Mouse (Mus musculus) megakaryocyte, embryonic 14.5 days (primary cell): ENCODE data around the gene Slc39a2. TPM values are rescaled to one million over a fixed set of nuclear protein-coding genes. Genes with fewer than 3 reads are reported as not detected.

Experiments used
- H3K27me3 ChIP-seq: replicated peaks from 2 replicates; pipeline ENCODE3; 2012; ENCODE audit warnings: inconsistent platforms
- H3K36me3 ChIP-seq: replicated peaks from 2 replicates; pipeline ENCODE3; 2012; ENCODE audit warnings: low read length, inconsistent platforms, mixed read lengths
- H3K4me1 ChIP-seq: 2 replicates; pipeline ENCODE4 v1.6.1; 2012; ENCODE audit warnings: inconsistent platforms
- H3K4me3 ChIP-seq: replicated peaks from 2 replicates; pipeline ENCODE3; 2012; ENCODE audit warnings: moderate library complexity, mild to moderate bottlenecking, inconsistent platforms
- H3K9me3 ChIP-seq: 2 replicates; pipeline ENCODE4 v1.6.1; 2012; ENCODE audit warnings: inconsistent platforms
- FLI1 ChIP-seq: IDR thresholded peaks from 2 replicates; pipeline ENCODE4 v1.6.1; 2012; ENCODE audit warnings: low read length, inconsistent platforms, mixed read lengths
- GATA1 ChIP-seq: IDR thresholded peaks from 3 replicates; pipeline ENCODE4 v1.6.1; 2012; ENCODE audit warnings: mixed read lengths, low read length, inconsistent platforms, borderline replicate concordance
- polyA plus RNA-seq: library from polyadenylated mRNA; stranded (reverse); fragments of >175 nt; gene quantifications from 2 replicates; pipeline ENCODE4 v1.2.3, GENCODE M21; 2012; ENCODE audit warnings: low replicate concordance; ENCODE audit not compliant: insufficient read depth

The Slc39a2 gene
- polyA plus RNA-seq, 1 experiment, result not detected

DNA sequence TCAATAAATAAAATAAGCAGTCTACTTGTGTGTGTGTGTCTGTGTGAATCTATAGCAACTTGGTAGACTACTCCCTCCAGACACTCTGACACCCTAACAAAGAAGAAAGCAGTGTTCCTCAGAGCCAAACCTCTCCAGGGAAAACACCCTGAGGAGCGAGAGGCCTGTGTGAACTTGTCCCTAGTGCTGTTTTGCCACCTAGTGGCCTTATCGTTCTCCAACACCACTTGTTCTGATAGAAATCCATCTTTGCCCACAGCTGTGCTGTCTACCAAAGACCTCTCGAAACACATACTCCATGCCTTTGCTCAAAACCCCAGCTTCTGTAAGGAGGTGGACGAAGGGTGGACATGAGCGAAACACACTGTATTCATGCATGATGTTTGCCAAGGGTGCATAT is 38.1 kb downstream of the Slc39a2 start:
- Histone ChIP-seq H3K9me3 (peaks cover 10% of the 10 kb centered on the region; the same call in 1 of the 2 replicates), H3K36me3 (no peaks in the 10 kb centered on the region), H3K4me1 (peaks cover 14% of the 10 kb centered on the region), H3K27me3 (peaks cover 12% of the 10 kb centered on the region), H3K4me3 (peak overlapping the region; percentile 10)
- no peak for TF ChIP-seq GATA1
- no peak for TF ChIP-seq FLI1

- Histone ChIP-seq H3K9me3 (peaks cover 17% of the 10 kb centered on the region), H3K36me3 (no peaks in the 10 kb centered on the region), H3K4me3 (no peak overlapping the region), H3K27me3 (peaks cover 11% of the 10 kb centered on the region), H3K4me1 (peaks cover 14% of the 10 kb centered on the region)
- TF ChIP-seq FLI1 (no peak), GATA1 (no peak)
These were observed 39.7 kb downstream of the Slc39a2 start for GRCm38 (mm10) chr14:51932092-51933020.

DNA sequence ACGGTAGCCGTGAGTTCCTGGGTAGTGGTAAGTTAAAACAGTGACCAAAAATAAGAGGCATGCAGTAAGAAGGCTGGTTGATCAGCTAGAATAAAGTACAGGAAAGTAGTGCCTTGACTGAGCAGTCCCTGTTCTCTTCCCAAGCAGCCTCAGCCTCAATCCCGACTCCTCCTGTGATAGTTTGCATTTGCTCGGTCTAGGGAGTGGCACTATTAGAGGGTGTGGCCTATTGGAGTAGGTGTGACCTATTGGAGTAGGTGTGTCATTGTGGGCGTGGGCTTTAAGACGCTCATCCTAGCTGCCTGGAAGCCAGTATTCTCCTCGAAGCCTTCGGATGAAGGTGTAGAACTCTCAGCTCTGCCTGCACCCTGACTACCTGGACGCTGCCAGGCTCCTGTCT is 46.3 kb downstream of the Slc39a2 start:
- Histone ChIP-seq H3K4me3 (no peak overlapping the region), H3K9me3 (peaks cover 30% of the 10 kb centered on the region), H3K4me1 (peaks cover 10% of the 10 kb centered on the region), H3K36me3 (no peaks in the 10 kb centered on the region), H3K27me3 (peaks cover 1% of the 10 kb centered on the region)
- TF ChIP-seq FLI1 (no peak), GATA1 (no peak)

DNA sequence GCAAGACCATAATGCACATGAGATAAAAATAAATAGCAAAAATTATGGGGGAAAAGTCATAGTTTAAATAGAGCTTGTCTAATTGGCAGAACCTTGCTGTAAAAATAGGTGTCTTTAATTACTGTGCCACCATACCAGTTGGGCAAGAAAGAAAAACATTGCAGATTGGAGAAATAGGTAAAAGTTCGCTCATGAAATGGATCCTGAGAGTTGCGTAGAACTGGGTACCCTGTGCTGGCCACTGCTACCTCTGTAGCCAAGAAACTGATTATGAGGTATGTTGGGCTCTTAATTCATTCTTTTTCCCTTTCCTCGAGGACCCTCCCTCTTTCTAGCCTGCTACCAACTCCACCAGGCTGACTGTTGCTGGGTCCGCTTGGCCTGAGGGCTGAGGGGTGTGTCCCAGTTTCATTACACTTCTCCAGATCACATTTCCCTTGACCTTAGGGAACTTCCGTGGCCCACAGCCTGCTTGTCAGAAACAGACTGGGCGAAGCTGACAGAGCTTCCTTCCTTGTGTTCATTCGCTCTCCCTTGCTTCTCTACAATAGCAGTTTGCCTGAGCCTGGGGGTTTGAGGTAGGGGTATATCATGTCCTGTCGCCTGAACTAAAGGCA is 48.4 kb downstream of the Slc39a2 start:
- peaks cover 10% of the 10 kb centered on the region for H3K4me1 ChIP-seq
- H3K27me3 ChIP-seq, result peaks cover 1% of the 10 kb centered on the region
- no peak overlapping the region for H3K4me3 ChIP-seq
- H3K36me3 ChIP-seq, result no peaks in the 10 kb centered on the region
- TF ChIP-seq GATA1 (no peak), FLI1 (no peak)
- peaks cover 21% of the 10 kb centered on the region for H3K9me3 ChIP-seq

DNA sequence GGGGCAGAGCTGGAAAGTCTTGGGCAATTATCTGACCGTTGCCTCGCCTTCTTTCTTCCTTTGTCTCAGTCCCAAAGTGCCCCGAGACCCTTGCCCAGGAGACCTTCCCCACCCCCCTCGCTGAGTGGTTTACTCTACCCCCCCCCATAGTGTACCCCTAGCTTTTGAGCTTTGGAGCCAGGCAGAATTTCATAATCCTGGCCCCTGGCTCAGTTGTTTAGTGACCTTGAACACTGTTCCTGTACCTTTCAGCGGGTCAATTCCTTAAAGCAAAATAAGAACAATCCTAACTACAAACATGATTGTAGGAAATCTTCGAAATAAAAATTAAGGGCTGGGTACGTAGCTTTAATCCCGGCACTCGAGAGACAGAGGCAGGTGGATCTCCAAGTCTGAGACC is 48.9 kb downstream of the Slc39a2 start:
- H3K9me3 ChIP-seq, result peaks cover 17% of the 10 kb centered on the region

DNA sequence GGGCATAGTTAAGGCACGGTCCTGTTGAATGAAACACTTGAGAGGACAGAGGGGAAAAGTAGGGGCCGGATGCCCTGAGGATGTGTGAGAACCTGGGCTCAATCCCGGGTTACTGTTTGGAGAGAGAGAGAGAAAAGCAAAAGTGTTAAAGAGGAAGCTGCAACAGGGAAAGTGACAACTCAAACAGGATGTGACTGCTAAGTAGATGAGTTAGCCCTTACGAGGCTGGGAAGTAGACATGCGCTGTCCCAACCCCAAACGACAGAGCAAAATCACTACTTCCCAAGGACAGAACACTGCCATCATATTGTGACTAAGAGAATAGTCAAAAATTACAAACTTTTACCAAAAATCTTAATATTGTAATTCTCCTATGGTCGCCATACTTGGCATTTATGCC is 49.5 kb downstream of the Slc39a2 start:
- TF ChIP-seq GATA1 (no peak), FLI1 (no peak)
- Histone ChIP-seq H3K4me1 (peaks cover 10% of the 10 kb centered on the region), H3K9me3 (peaks cover 15% of the 10 kb centered on the region), H3K27me3 (peaks cover 1% of the 10 kb centered on the region), H3K4me3 (no peak overlapping the region), H3K36me3 (no peaks in the 10 kb centered on the region)

More for the DNA sequence above, 48.9 kb downstream of the Slc39a2 start:
- Histone ChIP-seq H3K36me3 (no peaks in the 10 kb centered on the region), H3K4me3 (no peak overlapping the region), H3K27me3 (peaks cover 1% of the 10 kb centered on the region), H3K4me1 (peaks cover 10% of the 10 kb centered on the region)
- TF ChIP-seq FLI1 (no peak), GATA1 (no peak)

- Histone ChIP-seq H3K9me3 (peaks cover 4% of the 10 kb centered on the region), H3K27me3 (peaks cover 1% of the 10 kb centered on the region), H3K4me1 (peaks cover 10% of the 10 kb centered on the region), H3K36me3 (no peaks in the 10 kb centered on the region), H3K4me3 (no peak overlapping the region)
- TF ChIP-seq GATA1 (no peak), FLI1 (no peak)
These were observed 50.6 kb downstream of the Slc39a2 start for GRCm38 (mm10) chr14:51943336-51943735.

Other genes starting within 250 kb of the Slc39a2 start
- not detected in 2 replicates for gene Gm17079, start 197.4 kb upstream of the Slc39a2 start, polyA plus RNA-seq
- gene Gm5800, start 175.7 kb upstream of the Slc39a2 start, polyA plus RNA-seq, result not detected in 2 replicates
- gene Ang4, start 119.3 kb upstream of the Slc39a2 start, polyA plus RNA-seq, result not detected in 2 replicates
- not detected in 2 replicates for gene AY358078, start 92.8 kb upstream of the Slc39a2 start, polyA plus RNA-seq
- gene Ear6, start 39.2 kb upstream of the Slc39a2 start, polyA plus RNA-seq, result not detected in 2 replicates
- gene Mettl17, start 8.0 kb upstream of the Slc39a2 start, polyA plus RNA-seq, result 4.8 and 6.2 TPM in 2 replicates
- gene Ndrg2, start 21.3 kb downstream of the Slc39a2 start, polyA plus RNA-seq, result 0.44 TPM in 1 of 2 replicates, not detected in the other
- gene Tppp2, start 25.5 kb downstream of the Slc39a2 start, polyA plus RNA-seq, result not detected in 2 replicates
- not detected in 2 replicates for gene Rnase13, start 29.9 kb downstream of the Slc39a2 start, polyA plus RNA-seq
- gene Arhgef40, start 91.8 kb downstream of the Slc39a2 start, polyA plus RNA-seq, result 12.9 and 14.5 TPM in 2 replicates
- not detected in 2 replicates for gene Tmem253, start 122.8 kb downstream of the Slc39a2 start, polyA plus RNA-seq
- gene Zfp219, start 127.8 kb downstream of the Slc39a2 start, polyA plus RNA-seq, result 50.3 and 65.2 TPM in 2 replicates
- gene Olfr221, start 149.6 kb downstream of the Slc39a2 start, polyA plus RNA-seq, result not detected in 2 replicates
- gene Hnrnpc, start 211.1 kb downstream of the Slc39a2 start, polyA plus RNA-seq, result 1.1 and 32.3 TPM in 2 replicates
- not detected in 2 replicates for gene Rpgrip1, start 217.8 kb downstream of the Slc39a2 start, polyA plus RNA-seq